Comparison of ENCODE assay signal across 8 mouse cellular contexts in genomic region chr7:17073904-17074615, GRCm38 (mm10). TPM values are rescaled to one million over a fixed set of nuclear protein-coding genes. Genes with fewer than 3 reads are reported as not detected.
DNase-seq lines count a peak whose midpoint lies in the region; ATAC-seq and TF ChIP-seq lines count a peak whose summit lies in the region.

Gene Psg16, plus strand, starts transcription at chr7:17074040.

- no peak for TF ChIP-seq EP300 in heart, adult 2 months (IDR thresholded peaks at IDR 0.05; ENCODE audit: insufficient read depth, low read depth, low read length)

- no peak within 1 kb of the TSS for H3K4me2 ChIP-seq in kidney, embryonic 15.5 days
- peak within 1 kb of the TSS; percentile 61 for H3K4me2 ChIP-seq in liver, embryonic 16.5 days (ENCODE audit: low read depth, low read length)
- H3K4me2 ChIP-seq in neural tube, embryonic 12.5 days (replicated peaks) = no peak within 1 kb of the TSS

- no peaks in the 10 kb centered on the region for H3K9me3 ChIP-seq in kidney, embryonic 15.5 days (replicated peaks)
- H3K9me3 ChIP-seq in liver, embryonic 16.5 days (replicated peaks; ENCODE audit: control insufficient read depth, low read length) = no peaks in the 10 kb centered on the region; the same call in 1 of the 2 replicates
- H3K9me3 ChIP-seq in neural tube, embryonic 12.5 days = no peaks in the 10 kb centered on the region

- 59% methylated on average over 23 of the region's 23 CpGs for WGBS in heart, adult 2 months
- 69% methylated on average over 23 of the region's 23 CpGs for WGBS in kidney, embryonic 15.5 days
- WGBS in liver, embryonic 16.5 days (ENCODE audit: insufficient replicate concordance) = 24% methylated on average over 23 of the region's 23 CpGs
- WGBS in neural tube, embryonic 12.5 days = 71% methylated on average over 23 of the region's 23 CpGs

- no peak within 1 kb of the TSS for H3K27ac ChIP-seq in heart, adult 2 months
- no peak within 1 kb of the TSS for H3K27ac ChIP-seq in kidney, embryonic 15.5 days
- peak within 1 kb of the TSS; percentile 90 for H3K27ac ChIP-seq in liver, embryonic 16.5 days (ENCODE audit: low read length)
- no peak within 1 kb of the TSS for H3K27ac ChIP-seq in neural tube, embryonic 12.5 days

- H3K4me3 ChIP-seq in heart, adult 2 months = no peak within 1 kb of the TSS
- H3K4me3 ChIP-seq in kidney, embryonic 15.5 days (replicated peaks) = no peak within 1 kb of the TSS
- peak within 1 kb of the TSS; percentile 32 for H3K4me3 ChIP-seq in liver, embryonic 16.5 days (ENCODE audit: low read depth, low read length)
- H3K4me3 ChIP-seq in neural tube, embryonic 12.5 days = no peak within 1 kb of the TSS

- POLR2A ChIA-PET in Patski (lab: Charles Lee) = no interaction called here

- ATAC-seq in Patski = peak; percentile 73
- peak; percentile 69 for ATAC-seq in kidney, embryonic 15.5 days (replicated peaks; ENCODE audit: low FRiP score)
- peak; percentile 98 for ATAC-seq in liver, embryonic 16.5 days (ENCODE audit: low read depth)
- ATAC-seq in neural tube, embryonic 12.5 days (ENCODE audit: low FRiP score, low read depth) = peak; percentile 78

- no peaks in the 10 kb centered on the region for H3K36me3 ChIP-seq in heart, adult 2 months (ENCODE audit: control insufficient read depth, insufficient read depth, low read length)
- H3K36me3 ChIP-seq in kidney, embryonic 15.5 days = no peaks in the 10 kb centered on the region
- no peaks in the 10 kb centered on the region for H3K36me3 ChIP-seq in liver, embryonic 16.5 days (ENCODE audit: control insufficient read depth, insufficient read depth)
- no peaks in the 10 kb centered on the region for H3K36me3 ChIP-seq in neural tube, embryonic 12.5 days

- CTCF ChIA-PET in Patski (lab: Charles Lee) = interaction anchor here (0.9 to 2.1 kb wide), 13 partner anchors 8 to 1799 kb away, joined by 3 to 17 read pairs (median 3); partner anchors contain the start of gene Hif3a

- intact Hi-C loops in heart, adult 2 months (cut with DNase I) = no loop called here

- in situ Hi-C loops in Patski (cut with MboI; ENCODE audit: low pct_unique_long_range_greater_than_20kb) = no loop called here

- H3K9ac ChIP-seq in heart, adult 2 months (ENCODE audit: low read depth, low read length) = no peak within 1 kb of the TSS
- H3K9ac ChIP-seq in kidney, embryonic 15.5 days = no peak within 1 kb of the TSS
- peak within 1 kb of the TSS; percentile 57 for H3K9ac ChIP-seq in liver, embryonic 16.5 days (ENCODE audit: low read depth, low read length)
- no peak within 1 kb of the TSS for H3K9ac ChIP-seq in neural tube, embryonic 12.5 days

- no peak for TF ChIP-seq POLR2A in heart, adult 2 months (IDR thresholded peaks at IDR 0.05; ENCODE audit: insufficient read depth, low read depth, low read length)

- H3K79me2 ChIP-seq in heart, adult 2 months (replicated peaks; ENCODE audit: control insufficient read depth, insufficient read depth, low read length) = no peaks in the 10 kb centered on the region

- TF ChIP-seq CTCF in Patski (IDR thresholded peaks at IDR 0.05) = peak; percentile 95
- peak; percentile 98 for TF ChIP-seq CTCF in heart, adult 2 months (IDR thresholded peaks at IDR 0.05)

- peaks cover 8% of the 10 kb centered on the region for H3K27me3 ChIP-seq in Patski
- no peaks in the 10 kb centered on the region for H3K27me3 ChIP-seq in heart, adult 2 months (ENCODE audit: control insufficient read depth, insufficient read depth, low read length)
- peaks cover under 1% of the 10 kb centered on the region; the same call in 1 of the 2 replicates for H3K27me3 ChIP-seq in kidney, embryonic 15.5 days
- no peaks in the 10 kb centered on the region for H3K27me3 ChIP-seq in liver, embryonic 16.5 days (ENCODE audit: control insufficient read depth, insufficient read depth, low read depth, low read length)
- no peaks in the 10 kb centered on the region for H3K27me3 ChIP-seq in neural tube, embryonic 12.5 days (replicated peaks)

- DNase-seq in B cell, adult 2 months = peak; percentile 69 to 70
- DNase-seq in Patski (ENCODE audit: low read depth, low spot score) = no peak
- DNase-seq in cerebellum, postnatal 36 days = peak; percentile 87 to 93
- peak; percentile 29 to 46 for DNase-seq in heart, adult 2 months
- DNase-seq in thymus, postnatal 14 days = peak; percentile 60

- H3K4me1 ChIP-seq in heart, adult 2 months (ENCODE audit: control insufficient read depth, insufficient read depth, low read length) = no peaks in the 10 kb centered on the region
- H3K4me1 ChIP-seq in kidney, embryonic 15.5 days = no peaks in the 10 kb centered on the region
- H3K4me1 ChIP-seq in liver, embryonic 16.5 days (ENCODE audit: control insufficient read depth, low read depth, low read length) = peaks cover 7% of the 10 kb centered on the region
- no peaks in the 10 kb centered on the region for H3K4me1 ChIP-seq in neural tube, embryonic 12.5 days

RNA-seq across cellular contexts. Expression of gene Psg16, which starts in this region (rescaled TPM):
- 0.32 TPM for polyA plus RNA-seq in Patski (2021)
- total RNA-seq in heart, adult 2 months (2021) = under 1 TPM; 0.10 to 0.16 TPM
- polyA plus RNA-seq in heart, adult 2 months (2012; rRNA removed) = 0.06 TPM in 1 of 2 replicates, not detected in the other
- polyA plus RNA-seq in kidney, embryonic 15.5 days (2015; fragmentation: Nextera tagmentation; extraction: Ambion mirVana) = 0.09 and 0.13 TPM in 2 replicates
- polyA plus RNA-seq in liver, embryonic 16.5 days (2015; fragmentation: Nextera tagmentation; extraction: Ambion mirVana) = 0.20 and 0.25 TPM in 2 replicates
- 0.27 and 0.28 TPM in 2 replicates for polyA plus RNA-seq in neural tube, embryonic 12.5 days (2016; fragmentation: Nextera tagmentation; extraction: Ambion mirVana)

Comparison
In these comparisons a context has a peak if more than half of its experiments do, and no peak if none do; other contexts are left out.
1. Peak in ATAC-seq in Patski; RNA of the gene not detected or under 1 TPM.
2. Peak in DNase-seq in heart, adult 2 months; RNA of the gene not detected or under 1 TPM.
3. Peak in ATAC-seq in kidney, embryonic 15.5 days; RNA of the gene not detected or under 1 TPM.
4. Peak in ATAC-seq, H3K4me3 ChIP-seq, H3K27ac ChIP-seq, H3K9ac ChIP-seq and H3K4me2 ChIP-seq in liver, embryonic 16.5 days; RNA of the gene not detected or under 1 TPM.
5. Peak in ATAC-seq in neural tube, embryonic 12.5 days; RNA of the gene not detected or under 1 TPM.